Mouse (Mus musculus) embryonic fibroblast, embryonic 13.5 days (primary cell): ENCODE data around the gene Cenpp. TPM values are rescaled to one million over a fixed set of nuclear protein-coding genes. Genes with fewer than 3 reads are reported as not detected.

Experiments used
- H3K27ac ChIP-seq: 2 replicates; pipeline ENCODE4 v1.5.1; 2012; ENCODE audit warnings: low read length, control low read depth, inconsistent platforms; ENCODE audit not compliant: insufficient read depth
- H3K4me1 ChIP-seq: 2 replicates; pipeline ENCODE4 v1.6.1; 2011; ENCODE audit warnings: low read length; ENCODE audit not compliant: control insufficient read depth, insufficient read depth
- H3K4me3 ChIP-seq: 2 replicates; pipeline ENCODE4 v1.5.1; 2011; ENCODE audit warnings: mild to moderate bottlenecking, control low read depth, low read length; ENCODE audit not compliant: insufficient read depth
- CTCF ChIP-seq: IDR thresholded peaks from 2 replicates; pipeline ENCODE4 v1.5.1; 2011; ENCODE audit warnings: mild to moderate bottlenecking, control low read depth, low read length, moderate library complexity, borderline replicate concordance; ENCODE audit not compliant: insufficient read depth
- POLR2A ChIP-seq: IDR thresholded peaks from 2 replicates; pipeline ENCODE4 v1.6.1; 2011; ENCODE audit warnings: low read depth, mild to moderate bottlenecking, control low read depth, low read length, moderate library complexity
- polyA plus RNA-seq: library from polyadenylated mRNA; stranded (reverse); fragments of >200 nt; gene quantifications from 2 replicates; pipeline ENCODE4 v1.2.4, GENCODE M21; 2011; ENCODE audit warnings: low read depth; ENCODE audit not compliant: missing spikeins, insufficient read length

Cenpp gene
- polyA plus RNA-seq, 1 experiment: 9.0 TPM

- peaks cover 2% of the 10 kb centered on the region; the same call in 1 of the 2 replicates for H3K4me1 ChIP-seq
- H3K4me3 ChIP-seq: no peak overlapping the region
- H3K27ac ChIP-seq: no peak overlapping the region
- TF ChIP-seq POLR2A: no peak
These were observed 167.2 kb downstream of the Cenpp start for GRCm38 (mm10) chr13:49485388-49485787.

- Histone ChIP-seq H3K27ac (peak overlapping the region; percentile 92), H3K4me3 (no peak overlapping the region), H3K4me1 (no peaks in the 10 kb centered on the region)
- no peak for TF ChIP-seq CTCF
- TF ChIP-seq POLR2A: no peak
These were observed 172.0 kb downstream of the Cenpp start for GRCm38 (mm10) chr13:49480551-49480950.

- no peak overlapping the region for H3K27ac ChIP-seq
- TF ChIP-seq CTCF: no peak
- no peak for TF ChIP-seq POLR2A
- no peaks in the 10 kb centered on the region for H3K4me1 ChIP-seq
- no peak overlapping the region for H3K4me3 ChIP-seq
These were observed 172.5 kb downstream of the Cenpp start for GRCm38 (mm10) chr13:49480057-49480456.

- no peak overlapping the region for H3K4me3 ChIP-seq
- no peak overlapping the region; the same call in 1 of the 2 replicates for H3K27ac ChIP-seq
- no peaks in the 10 kb centered on the region for H3K4me1 ChIP-seq
- TF ChIP-seq POLR2A (no peak), CTCF (no peak)
These were observed 173.2 kb downstream of the Cenpp start for GRCm38 (mm10) chr13:49479399-49479798.

GRCm38 (mm10) chr13:49478851-49479374 is 173.7 kb downstream of the Cenpp start:
- H3K27ac ChIP-seq: no peak overlapping the region; the same call in 1 of the 2 replicates
- no peaks in the 10 kb centered on the region for H3K4me1 ChIP-seq
- no peak overlapping the region for H3K4me3 ChIP-seq
- no peak for TF ChIP-seq POLR2A
- no peak for TF ChIP-seq CTCF

GRCm38 (mm10) chr13:49477887-49478286 is 174.7 kb downstream of the Cenpp start:
- TF ChIP-seq CTCF (no peak), POLR2A (no peak)
- H3K27ac ChIP-seq: no peak overlapping the region
- no peaks in the 10 kb centered on the region for H3K4me1 ChIP-seq
- H3K4me3 ChIP-seq: no peak overlapping the region

GRCm38 (mm10) chr13:49472676-49473005 is 179.9 kb downstream of the Cenpp start:
- Histone ChIP-seq H3K27ac (no peak overlapping the region), H3K4me1 (no peaks in the 10 kb centered on the region), H3K4me3 (no peak overlapping the region)
- no peak for TF ChIP-seq POLR2A
- no peak for TF ChIP-seq CTCF

- TF ChIP-seq CTCF (no peak), POLR2A (no peak)
- Histone ChIP-seq H3K4me1 (no peaks in the 10 kb centered on the region; the same call in 1 of the 2 replicates), H3K27ac (no peak overlapping the region), H3K4me3 (no peak overlapping the region)
These were observed 180.5 kb downstream of the Cenpp start for GRCm38 (mm10) chr13:49471981-49472675.

- Histone ChIP-seq H3K4me1 (peaks cover 3% of the 10 kb centered on the region), H3K27ac (no peak overlapping the region), H3K4me3 (no peak overlapping the region)
- TF ChIP-seq CTCF (no peak), POLR2A (no peak)
These were observed 181.8 kb downstream of the Cenpp start for GRCm38 (mm10) chr13:49470806-49471205.

GRCm38 (mm10) chr13:49470319-49470718 is 182.3 kb downstream of the Cenpp start:
- no peak overlapping the region for H3K4me3 ChIP-seq
- no peak for TF ChIP-seq POLR2A
- TF ChIP-seq CTCF: no peak
- no peak overlapping the region for H3K27ac ChIP-seq
- H3K4me1 ChIP-seq: peaks cover 3% of the 10 kb centered on the region

GRCm38 (mm10) chr13:49469002-49469401 is 183.6 kb downstream of the Cenpp start:
- peaks cover 3% of the 10 kb centered on the region for H3K4me1 ChIP-seq
- no peak overlapping the region for H3K4me3 ChIP-seq
- TF ChIP-seq CTCF (no peak), POLR2A (no peak)
- H3K27ac ChIP-seq: no peak overlapping the region
